Mouse (Mus musculus) thymus, postnatal 0 days (tissue): ENCODE measurements around the gene Gper1. TPM values are rescaled to one million over a fixed set of nuclear protein-coding genes. Genes with fewer than 3 reads are reported as not detected.

Experiments
- DNase-seq: peaks from one replicate; pipeline ENCODE4 v3.0.0-alpha.2; 2015; ENCODE audit warnings: low spot score
- polyA plus RNA-seq: library from polyadenylated mRNA; unstranded; fragments of >200 nt; fragmentation: Nextera tagmentation; extraction: Ambion mirVana; gene quantifications from 2 replicates; pipeline ENCODE4 v1.2.1, GENCODE M21; 2015

Gene Gper1
- polyA plus RNA-seq, 1 experiment from 2014 or later, result 5.2 TPM

- DNase-seq, result no peak
Observed at GRCm38 (mm10) chr5:139411117-139411516, 11.8 kb upstream of the Gper1 start.

DNA sequence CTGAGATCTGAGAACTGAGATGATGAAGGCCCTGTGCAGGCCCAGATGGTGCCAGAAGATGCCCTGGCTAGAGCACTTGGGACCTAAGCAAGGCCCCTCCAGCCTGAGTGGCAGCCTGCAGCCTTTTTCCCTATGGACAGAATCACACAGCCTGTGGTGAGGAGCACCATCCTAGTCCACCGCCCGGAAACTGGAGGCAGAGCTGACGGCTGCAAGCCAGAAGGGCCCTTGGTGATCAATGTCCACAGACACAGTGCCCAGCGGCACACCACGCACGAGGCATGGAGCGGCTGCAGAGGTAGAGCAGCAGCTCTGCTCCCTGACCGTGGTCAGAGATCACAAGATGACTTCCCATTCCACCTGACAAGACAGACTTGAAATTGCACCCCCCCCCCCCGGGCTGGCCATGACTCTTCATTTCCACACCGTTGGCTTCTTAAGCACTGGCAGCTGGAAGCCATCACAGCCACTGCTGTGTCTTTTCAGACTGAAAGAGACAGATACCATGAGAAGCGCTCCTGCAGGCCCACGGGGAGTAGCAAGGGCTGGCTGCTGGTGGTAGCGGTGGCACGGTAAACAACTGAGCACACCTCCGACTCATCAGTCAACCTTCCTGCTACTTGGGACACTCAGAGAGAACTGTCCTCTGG lies 11.2 kb upstream of the Gper1 start:
- DNase-seq, result no peak

DNA sequence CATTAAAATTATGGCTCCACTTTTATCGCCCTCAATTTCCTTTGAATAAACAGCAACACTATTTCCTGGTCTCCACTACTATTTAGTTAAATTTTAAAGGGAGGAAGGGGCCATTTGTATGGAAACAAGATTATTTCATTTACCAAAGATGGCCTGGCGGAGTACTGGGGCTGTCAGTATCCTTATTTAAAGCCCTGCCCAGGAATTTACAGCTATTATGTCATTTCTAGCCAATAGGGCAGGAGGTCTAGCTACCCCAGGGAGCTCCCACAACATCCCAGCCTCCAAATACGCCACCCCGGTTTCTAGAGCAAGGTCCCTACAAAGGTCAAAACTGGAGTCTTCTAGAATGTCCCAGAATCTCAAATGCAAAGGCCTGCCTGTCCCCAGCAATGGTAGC lies 9.4 kb upstream of the Gper1 start:
- DNase-seq, result no peak

- DNase-seq, result no peak
Observed at GRCm38 (mm10) chr5:139415001-139415400, 8.0 kb upstream of the Gper1 start.

GRCm38 (mm10) chr5:139416942-139417341 lies 6.0 kb upstream of the Gper1 start:
- DNase-seq, result no peak

- DNase-seq, result no peak
Observed at GRCm38 (mm10) chr5:139417480-139417879, 5.5 kb upstream of the Gper1 start.

GRCm38 (mm10) chr5:139418110-139418509 lies 4.8 kb upstream of the Gper1 start:
- no peak for DNase-seq

DNA sequence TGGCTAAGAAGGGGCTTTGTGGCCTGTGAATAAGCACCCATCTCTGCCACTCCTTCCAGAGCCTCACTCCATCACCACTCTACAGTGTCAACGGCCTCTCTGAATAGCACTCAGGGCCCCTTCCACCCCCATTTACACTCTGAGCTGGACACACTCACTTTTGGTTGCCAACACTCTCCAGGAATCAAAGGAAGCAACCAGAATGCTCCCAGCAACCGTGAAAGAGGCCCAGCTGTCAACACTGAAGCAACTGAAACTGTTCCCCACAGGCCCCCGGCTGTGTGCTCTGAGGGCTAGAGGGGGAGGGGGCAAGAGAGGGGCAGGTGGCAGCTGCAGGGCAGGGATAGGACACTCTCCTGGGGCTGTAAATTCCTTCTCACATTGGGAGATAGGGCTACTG lies 4.3 kb upstream of the Gper1 start:
- peak; percentile 81 for DNase-seq

DNA sequence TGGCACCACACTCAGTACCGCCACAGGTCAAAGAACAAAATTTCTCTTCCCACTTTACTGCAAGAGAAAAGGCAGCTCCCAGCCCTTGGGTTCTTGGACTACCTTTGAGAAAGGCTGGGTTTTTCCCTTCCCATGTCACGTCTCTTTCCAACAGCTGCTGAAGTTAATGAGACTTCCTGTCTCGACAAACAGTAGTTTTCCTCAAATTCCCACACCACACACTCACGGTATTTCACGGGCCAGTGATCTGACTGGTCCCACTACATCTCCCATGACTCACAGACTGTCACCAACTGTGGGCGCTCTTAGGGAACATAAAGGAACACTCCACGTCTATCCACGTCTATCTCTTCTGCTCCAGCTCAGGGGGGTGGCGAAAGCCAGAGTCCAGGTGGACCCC lies 2.2 kb downstream of the Gper1 start:
- no peak for DNase-seq

GRCm38 (mm10) chr5:139427001-139427400 lies 4.0 kb downstream of the Gper1 start:
- no peak for DNase-seq

GRCm38 (mm10) chr5:139427989-139428388 lies 5.0 kb downstream of the Gper1 start:
- no peak for DNase-seq

GRCm38 (mm10) chr5:139429818-139430341 lies 6.9 kb downstream of the Gper1 start:
- no peak for DNase-seq

DNA sequence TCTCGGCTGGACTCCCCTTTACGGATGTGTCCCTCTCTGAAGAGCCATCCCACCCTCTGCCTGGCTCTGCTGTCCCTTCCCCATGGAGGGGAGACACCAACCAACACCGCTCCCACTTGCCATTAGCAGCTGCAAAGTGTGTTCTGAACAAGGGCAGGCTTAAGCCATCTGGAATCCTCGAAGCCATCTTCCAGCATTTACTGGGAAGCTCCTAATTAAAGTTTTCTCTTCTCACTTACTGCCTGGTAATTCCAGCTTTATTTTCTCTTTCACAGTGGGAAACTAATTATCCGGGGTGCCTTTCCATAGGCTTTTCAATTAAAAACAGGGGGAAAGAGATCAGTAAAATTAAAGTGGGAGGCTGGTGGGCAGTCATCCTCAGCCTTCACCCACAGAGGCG lies 9.4 kb downstream of the Gper1 start:
- no peak for DNase-seq

DNA sequence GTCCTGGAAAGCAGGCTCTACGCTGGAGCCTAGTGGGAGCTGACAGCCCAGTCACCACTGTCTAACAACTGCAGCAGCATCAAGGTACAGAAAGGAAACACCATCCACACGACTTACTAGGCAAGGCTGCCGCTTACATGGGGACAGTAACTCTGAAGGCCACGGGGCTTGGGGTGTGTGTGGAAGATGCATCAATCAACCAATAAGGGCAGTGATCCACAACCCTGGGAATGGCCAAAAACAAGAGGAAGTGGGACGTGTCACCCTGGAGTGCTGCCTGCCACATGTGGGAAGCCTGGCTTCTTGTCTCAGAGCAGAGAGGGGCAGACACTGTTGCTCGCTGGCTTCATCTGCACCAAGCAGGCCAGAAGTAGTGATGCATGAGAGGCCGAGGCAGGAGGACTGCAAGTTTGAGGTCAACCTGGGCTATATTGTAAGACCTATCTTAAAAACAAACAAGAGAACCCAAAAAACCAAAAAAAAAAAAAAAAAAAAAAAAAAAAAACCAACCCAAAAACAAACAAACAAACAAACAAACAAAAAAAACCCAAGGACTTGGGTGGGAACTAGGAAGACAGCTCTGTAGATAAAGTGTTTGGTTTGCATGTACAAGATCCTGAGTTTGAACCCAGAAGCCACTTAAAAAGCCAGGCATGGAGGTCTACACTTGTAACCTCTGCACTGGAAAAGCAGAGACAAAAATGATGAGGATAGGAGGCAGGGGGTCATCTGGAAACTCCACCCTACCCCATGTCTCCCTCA lies 10.0 kb downstream of the Gper1 start:
- no peak for DNase-seq

GRCm38 (mm10) chr5:139433842-139434568 lies 11.1 kb downstream of the Gper1 start:
- DNase-seq, result no peak

GRCm38 (mm10) chr5:139434940-139435339 lies 12.0 kb downstream of the Gper1 start:
- DNase-seq, result no peak

DNA sequence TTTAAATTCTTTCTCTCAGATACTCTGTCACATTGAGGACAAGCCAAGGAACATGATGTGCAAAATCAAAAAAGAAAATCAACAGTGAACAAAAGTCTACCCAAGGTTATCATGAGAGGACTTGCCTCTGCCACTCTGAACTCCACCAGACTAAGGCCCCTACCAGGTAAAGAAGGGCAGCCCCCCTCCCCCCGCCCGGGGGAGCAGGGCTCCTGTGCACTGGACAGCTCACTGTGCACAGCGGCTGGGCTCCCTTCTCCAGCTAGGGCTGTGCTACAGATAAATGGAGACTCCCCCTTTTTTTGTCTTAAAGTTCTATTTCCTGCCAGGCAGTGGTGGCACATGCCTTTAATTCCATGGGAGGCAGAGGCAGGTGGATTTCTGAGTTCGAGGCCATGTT lies 14.8 kb downstream of the Gper1 start:
- DNase-seq, result no peak

DNA sequence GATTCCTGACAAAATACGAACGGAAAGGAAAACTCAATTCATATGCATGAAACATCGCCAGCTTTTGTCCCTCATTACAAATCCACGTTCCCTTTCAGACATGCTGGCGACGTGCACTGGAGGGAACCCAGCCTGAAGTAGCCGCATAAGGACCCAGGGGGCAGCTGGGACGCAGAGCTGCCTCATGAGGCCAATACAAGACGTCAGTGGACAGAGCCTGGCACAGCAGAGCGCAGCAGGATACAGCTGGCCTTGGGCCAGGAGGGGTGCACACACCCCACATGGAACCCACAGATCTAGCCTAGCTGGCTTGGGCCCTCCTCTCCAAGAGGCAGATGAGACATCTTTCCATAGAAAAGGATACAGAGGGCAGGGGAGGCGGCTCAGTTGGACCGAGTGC lies 15.5 kb downstream of the Gper1 start:
- DNase-seq, result no peak

- no peak for DNase-seq
Observed at GRCm38 (mm10) chr5:139440451-139440850, 17.5 kb downstream of the Gper1 start.

- no peak for DNase-seq
Observed at GRCm38 (mm10) chr5:139440926-139441725, 18.2 kb downstream of the Gper1 start.

DNA sequence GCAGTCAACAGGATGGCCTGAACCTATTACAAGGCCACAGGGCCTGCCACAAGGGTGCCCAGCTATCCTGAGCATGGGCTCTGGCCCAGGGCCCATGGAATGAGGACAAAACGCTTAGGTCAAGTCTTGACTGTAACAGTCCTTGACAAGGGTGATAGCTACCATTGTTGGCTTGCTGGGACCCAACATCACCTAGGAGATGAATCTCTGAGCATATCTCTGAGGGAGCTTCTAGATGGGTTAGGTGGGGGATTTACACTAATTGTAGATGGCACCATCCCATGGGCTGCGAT lies 18.7 kb downstream of the Gper1 start:
- DNase-seq, result no peak

DNA sequence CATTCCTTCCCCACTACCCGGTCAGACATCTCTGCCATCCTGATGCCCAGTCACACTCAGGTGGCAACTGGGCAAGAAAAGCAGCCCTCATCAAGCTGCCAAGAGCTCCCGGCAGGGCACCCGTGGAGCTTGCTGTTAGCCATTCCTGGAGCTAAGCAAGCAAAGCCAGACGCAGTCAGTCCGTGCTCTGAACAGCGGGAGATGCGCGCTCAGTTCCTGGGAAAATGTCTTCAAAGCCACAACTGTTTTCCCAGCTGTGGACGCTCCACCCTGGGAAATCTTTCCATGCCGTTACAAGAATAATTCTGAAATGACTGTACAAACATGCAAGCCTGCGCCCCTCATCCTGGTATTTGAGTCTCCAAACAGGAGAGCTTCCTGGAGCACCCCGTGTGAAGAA lies 19.5 kb downstream of the Gper1 start:
- no peak for DNase-seq
